Mouse (Mus musculus) spleen, postnatal 4 days (tissue): ENCODE measurements around the gene 2310030G06Rik.

Source experiments
- DNase-seq, 2 experiments: peaks; one replicate each; pipeline ENCODE4 v3.0.0; 2022; ENCODE audit warnings: low spot score in 2 of 2

2310030G06Rik gene

DNA sequence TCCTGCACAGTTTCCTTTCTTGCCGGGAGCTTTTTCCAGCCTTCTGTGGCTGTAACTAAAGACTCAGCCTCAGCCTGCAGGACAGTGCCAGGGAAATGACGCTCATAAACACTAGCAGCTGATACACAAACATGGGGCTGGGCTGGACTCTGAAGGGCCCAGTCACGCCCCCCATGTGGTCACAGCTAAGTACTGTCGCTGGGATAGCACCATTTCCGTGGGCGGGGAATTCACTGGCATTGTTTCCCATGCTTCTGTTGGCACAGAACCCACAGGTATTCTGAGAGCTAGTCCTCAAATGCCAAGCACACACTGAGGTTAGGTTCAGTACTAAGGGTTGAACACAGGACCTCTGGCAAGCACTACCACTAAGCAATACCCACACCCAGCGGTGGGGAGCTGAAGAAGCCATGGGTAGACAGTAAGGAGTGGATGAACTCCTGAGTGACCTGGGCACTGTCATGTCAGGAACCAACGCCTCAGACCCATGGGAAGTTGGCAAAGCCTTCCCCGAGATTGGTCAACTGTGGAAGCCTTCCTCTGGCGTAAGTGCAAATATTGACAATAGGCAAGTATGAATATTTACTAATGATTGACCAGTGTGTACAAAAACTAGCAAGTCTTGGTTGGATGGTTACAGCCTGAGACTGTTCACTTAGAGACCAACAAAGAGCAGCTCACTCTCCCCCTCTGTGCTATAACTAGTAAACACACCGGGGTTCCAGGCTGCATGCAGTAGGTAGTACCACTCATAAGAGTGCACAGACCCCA lies 45.2 kb downstream of the 2310030G06Rik start:
- DNase-seq, result no peak

- DNase-seq, result no peak
Measured at GRCm38 (mm10) chr9:50698418-50699409, 47.6 kb downstream of the 2310030G06Rik start.

DNA sequence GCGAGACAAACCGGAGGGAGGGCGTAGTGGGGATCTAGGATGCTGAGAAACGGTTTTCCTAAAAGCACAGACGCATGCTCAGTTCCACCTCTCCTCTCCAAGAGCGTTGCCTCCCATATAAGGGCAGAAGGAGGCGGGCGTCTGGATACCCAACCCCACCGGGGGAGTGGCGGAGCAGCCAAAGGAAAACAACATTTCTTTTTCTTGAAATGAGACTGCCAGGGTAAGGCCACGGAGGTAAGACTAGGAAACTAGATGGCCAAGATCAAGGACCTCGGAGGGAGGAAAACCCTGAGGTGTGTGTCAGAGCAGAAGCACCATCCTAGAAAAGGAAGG lies 48.7 kb downstream of the 2310030G06Rik start:
- DNase-seq, result no peak

GRCm38 (mm10) chr9:50696851-50697705 lies 49.3 kb downstream of the 2310030G06Rik start:
- no peak for DNase-seq

DNA sequence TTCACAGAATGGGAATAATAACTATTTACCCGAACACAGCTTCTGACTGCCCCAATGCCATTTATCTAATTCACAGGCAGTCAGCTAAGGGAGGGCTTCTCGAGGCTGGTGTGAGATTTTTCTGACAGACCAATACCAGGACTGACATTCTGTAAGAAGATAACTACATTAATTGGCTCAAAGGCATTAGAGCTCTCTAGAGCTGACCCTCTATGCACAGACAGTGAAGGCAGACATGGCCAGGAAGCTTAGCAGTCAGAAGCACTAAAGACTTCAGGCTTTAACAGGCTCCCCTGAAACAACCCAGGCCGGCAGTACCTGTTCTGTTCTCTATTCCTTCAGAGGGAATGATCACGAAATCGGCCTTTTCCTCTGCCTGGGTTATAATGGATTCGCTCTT lies 51.2 kb downstream of the 2310030G06Rik start:
- DNase-seq, result no peak

DNA sequence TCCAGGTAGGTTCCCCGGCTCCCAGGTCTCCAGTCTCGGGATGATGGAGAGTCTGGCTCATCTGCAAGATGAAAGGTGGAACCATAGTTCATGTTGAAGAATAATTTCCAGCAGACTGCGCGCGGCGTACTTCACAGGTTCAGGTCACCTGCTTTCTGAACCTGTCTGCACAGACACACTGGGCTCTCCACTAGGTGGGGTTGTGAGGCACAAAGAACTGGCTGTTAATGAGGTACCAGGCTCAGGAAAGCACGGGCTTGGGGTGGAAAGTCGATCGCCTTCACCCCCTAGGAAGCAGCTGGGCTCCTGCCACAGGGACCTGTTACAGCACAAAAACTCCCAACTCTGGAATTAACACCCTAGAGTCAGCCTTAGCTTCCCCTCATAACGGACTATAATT lies 52.7 kb downstream of the 2310030G06Rik start:
- DNase-seq, result peak in 1 of 2 experiments; percentile 30

- no peak for DNase-seq
Measured at GRCm38 (mm10) chr9:50692626-50693580, 53.4 kb downstream of the 2310030G06Rik start.
